Mouse (Mus musculus): ENCODE measurements around the gene C1qtnf6.
A peak's percentile ranks its signal among the peaks of the same experiment; 100 is the strongest.

The C1qtnf6 gene

DNA sequence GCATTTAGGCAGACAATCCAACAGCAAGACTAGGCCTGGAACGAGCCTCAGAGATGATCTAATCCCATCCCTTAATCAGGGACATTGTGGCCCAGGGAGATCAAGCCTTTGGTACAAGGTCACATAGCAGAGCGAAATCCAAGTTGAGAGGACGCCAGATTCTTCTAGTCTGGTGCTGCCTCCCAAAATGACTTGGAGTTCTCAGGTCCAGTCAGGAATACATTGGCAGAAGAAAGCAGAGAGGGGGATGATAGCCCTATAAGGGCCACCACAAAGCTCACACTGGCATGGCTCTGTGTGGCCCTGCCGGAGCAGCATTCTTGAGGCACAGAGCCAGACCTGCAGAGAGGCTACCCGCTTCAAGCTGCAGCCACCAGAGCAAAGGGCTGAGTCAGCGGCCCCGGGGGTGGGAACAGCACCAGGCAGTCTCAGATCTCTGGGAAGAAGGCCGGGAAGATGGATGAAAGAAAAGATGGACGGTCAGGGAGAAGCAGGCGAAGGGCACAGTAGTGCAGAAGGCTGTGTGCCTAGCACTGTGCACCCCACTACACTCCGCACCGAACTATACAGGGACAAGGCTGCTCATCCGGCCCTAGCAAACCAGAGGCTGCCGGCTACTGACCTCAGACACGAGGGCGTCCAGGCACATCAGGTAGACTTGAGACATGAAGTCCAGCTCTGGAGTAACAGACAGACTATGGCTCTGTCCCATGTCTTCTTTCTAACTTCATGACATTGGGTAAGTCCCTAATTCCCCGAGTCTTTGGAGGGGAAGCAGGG, at the start of gene C1qtnf6:
C1qtnf6 (minus strand) TSS at position 746 of the 780 bp plus-strand sequence.
- no peak for DNase-seq

DNA sequence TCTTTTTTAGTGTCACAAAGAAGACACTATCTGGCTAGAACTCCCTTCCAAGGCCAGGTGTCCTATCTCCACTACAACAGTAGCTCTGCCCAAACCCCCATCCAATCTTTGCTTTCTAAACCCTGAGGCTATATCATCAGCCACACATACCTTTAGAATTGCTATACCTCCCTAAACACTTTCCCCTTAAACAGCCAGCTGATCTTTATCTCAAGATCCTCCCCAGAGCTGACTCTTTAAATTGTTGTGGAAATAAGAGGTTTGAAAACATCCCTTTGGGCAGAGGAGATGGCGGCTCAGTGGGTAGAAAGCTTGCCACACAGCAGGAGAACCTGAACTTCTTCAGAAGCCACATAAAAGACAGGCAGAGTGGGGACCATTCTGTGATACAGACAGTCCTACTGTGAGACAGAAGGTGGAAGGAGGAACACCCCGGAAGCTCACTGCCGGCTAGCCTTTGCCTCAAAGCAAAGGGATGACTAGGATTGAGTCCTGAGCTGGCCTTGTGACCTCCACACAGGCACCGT, 45.1 kb upstream of the C1qtnf6 start:
- peak; percentile 40 for DNase-seq

DNA sequence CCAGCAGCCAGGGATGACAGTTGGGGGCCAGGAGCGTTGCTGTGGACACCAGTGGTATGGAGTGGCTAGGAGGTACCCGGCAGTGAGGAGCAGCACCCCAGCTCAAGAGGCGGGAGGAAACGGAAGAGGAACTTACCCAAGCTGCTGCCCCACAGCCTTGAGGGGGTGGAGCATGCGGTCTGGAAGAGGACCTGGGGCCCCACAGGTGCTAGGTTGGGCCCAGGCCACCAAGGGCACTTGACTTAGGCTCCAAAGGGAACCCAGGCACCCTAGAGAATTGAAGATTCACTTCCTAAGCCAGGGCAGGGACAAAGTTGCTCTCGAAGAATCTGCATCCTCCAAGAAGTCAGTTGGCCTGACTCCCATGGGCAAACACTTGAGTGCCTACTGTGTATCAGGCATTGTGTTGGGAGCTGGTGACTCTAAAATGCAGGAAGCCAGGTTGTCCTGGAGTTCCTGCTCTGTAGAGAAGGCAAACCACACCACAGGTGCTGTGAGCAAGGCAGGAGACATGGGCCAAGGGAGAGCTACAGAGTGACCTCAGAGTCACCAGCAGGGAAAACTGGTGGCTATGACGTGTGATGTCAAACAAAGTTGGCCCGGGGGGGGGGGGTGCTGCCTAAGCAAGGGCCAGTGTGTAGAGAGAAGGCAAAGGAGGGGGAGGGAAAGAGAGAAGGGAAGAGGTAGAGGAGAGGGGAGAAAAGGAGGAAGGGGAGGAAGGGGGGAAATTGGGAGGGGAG, 41.6 kb upstream of the C1qtnf6 start, which contains the start of gene Rac2:
Rac2 (minus strand) TSS at position 126 of the 740 bp plus-strand sequence.
- DNase-seq = peak; percentile 81

DNA sequence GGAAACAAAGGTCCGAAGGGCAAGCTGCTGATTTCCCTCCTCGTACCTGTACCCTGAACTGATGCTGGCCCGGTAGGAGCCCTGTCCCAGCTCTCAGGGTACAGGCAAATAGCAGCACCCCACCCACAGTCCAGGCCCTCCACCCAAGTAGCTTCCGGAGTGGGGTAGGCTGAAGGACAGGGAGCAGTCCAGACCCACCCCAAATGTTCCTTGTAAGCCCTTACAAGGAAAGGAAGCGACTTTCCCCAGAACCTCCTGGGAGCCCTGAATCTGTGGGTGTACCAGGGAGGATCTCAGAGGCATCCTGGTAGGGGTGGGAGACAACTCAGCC, 41.0 kb upstream of the C1qtnf6 start:
- no peak for DNase-seq

DNA sequence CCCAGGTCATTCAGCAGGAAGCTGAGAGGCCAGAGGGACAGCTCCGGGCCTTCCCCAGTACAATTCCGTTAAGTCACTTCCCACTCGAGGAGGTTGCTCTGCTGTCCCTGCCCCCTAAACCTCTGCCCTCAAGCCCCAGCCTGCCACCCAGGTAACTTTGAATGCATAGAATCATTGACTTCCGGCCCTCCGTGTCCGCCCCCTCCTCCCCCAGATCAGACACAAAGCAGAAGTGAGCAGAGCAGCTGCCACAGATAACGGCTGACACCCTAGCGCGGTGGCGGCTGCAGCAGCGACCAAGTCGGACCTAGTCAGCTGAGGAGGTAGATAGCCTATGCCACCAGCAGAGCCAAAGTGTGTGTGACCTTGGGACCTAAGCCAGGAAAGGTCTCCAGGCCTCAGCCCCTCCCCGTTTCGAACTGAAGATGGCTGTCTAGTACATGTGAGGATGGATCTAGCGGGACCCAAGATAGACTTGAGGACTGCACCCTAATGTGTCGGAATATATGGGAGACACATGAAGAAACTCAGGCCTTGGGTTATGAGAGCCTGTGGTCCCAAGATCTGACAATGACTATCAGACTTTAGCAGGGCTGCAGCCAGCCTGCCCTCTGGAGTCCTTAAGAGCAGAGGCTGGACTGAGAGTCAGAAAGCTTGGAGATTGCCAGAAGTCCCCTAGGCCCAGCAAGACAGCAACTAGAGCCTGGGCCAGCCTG, 40.5 kb upstream of the C1qtnf6 start:
- DNase-seq = peak; percentile 85

DNA sequence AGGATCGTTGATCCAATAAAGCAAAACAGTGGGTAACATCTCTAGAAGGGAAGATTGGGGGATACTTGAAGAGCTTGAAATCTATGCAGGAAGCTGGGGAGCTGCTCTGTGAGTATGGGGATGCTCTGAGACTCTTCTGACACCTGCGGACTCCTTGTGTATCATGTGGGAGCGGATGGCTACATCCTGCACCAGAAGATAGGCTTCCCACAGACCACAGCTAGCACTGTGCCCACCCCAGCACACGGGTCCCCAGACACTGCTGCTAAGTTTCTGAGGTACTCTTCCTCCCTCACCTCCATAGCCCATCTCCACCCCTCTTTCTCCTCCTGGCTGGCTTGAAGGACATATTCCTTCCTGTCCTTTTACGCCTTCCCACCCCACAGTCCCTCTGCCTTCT, 39.0 kb upstream of the C1qtnf6 start:
- DNase-seq = peak; percentile 64

DNA sequence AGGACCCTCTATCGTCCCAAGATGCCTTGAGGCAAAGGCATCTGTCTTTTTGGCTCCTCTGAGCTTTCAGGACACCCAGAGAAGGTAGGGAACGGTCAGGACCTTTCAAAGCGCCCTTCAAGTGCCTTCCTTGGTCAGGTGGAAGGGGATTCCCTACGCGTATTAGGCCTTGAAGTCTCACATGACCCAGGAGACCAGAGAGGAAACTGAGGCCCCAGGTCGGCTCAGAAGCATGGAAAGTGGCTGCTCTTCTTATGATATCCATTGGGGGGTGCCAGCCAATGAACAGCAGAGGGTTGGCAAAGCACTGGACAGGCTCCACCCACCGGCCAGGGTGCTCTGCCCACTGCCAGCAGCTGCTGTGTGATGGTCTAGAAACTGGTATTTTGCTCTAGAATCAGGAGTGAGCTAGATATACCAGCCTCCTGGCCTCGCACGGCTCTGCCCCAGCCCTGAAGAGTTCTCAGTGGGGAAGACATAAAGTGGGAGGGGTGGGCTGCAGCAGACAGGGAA, 36.4 kb upstream of the C1qtnf6 start:
- peak; percentile 39 for DNase-seq

DNA sequence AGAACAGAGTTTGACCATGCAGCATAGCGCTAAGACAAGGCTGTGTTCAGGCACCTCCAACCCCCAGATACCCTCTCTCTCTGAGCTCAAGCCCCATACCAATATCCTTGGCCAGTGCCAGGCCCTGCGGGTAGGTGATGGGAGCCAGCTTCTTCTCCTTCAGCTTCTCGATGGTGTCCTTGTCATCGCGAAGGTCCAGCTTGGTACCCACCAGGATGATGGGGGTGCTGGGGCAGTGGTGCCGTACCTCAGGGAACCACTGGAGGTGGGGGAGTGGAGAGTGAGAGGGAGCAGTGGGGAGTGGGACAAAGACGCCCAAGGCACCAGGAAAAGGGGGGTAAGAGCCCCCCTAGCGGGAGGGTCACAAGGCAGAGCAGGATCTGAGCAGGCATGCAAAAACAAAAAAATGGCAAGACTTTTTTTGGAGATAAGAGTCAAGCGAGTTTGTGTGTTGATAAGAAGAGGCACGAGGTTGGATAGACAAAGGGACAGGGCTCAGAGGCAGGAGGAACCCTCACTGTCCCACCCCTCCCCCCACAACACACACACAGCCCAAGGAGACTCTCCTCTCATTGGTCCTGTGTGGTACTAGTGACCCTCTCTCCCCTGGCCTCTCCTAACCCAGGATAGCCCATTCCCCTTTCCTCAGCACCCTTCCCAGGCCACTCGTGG, 33.7 kb upstream of the C1qtnf6 start:
- DNase-seq = peak; percentile 51

DNA sequence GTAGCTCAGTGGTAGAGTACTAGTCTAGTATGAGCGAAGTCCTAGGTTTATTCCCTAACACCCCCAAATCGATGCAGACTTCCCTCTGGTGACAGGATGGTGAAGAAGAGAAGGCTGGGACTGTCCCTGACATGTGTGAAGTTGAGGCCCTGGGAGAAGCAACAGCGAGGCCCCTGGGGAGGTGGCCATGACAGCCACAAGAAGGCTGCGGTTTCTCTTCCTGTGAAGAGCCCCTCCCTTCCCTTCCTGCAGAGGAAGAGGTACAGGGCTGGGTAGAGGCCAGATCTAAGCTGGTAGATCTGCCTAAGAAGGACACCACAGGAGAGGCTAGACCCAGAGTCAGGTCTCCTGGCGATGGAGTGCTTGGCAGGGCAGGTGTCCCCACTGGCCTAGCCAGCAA, 32.7 kb upstream of the C1qtnf6 start:
- peak; percentile 75 for DNase-seq

DNA sequence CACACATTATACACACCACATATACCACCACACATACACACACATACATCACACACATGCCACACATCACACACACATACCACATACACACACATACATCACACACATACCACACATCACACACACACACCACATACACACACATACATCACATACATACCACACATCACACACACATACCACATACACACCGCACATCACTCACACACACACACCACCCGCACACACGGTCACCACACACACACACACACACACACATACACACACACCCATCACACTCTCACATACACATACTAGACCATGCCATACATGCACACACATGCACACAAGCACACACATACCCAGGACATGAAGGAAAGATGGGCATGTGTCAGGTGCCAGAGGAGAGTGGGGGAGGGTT, 32.1 kb upstream of the C1qtnf6 start:
- DNase-seq = no peak

DNA sequence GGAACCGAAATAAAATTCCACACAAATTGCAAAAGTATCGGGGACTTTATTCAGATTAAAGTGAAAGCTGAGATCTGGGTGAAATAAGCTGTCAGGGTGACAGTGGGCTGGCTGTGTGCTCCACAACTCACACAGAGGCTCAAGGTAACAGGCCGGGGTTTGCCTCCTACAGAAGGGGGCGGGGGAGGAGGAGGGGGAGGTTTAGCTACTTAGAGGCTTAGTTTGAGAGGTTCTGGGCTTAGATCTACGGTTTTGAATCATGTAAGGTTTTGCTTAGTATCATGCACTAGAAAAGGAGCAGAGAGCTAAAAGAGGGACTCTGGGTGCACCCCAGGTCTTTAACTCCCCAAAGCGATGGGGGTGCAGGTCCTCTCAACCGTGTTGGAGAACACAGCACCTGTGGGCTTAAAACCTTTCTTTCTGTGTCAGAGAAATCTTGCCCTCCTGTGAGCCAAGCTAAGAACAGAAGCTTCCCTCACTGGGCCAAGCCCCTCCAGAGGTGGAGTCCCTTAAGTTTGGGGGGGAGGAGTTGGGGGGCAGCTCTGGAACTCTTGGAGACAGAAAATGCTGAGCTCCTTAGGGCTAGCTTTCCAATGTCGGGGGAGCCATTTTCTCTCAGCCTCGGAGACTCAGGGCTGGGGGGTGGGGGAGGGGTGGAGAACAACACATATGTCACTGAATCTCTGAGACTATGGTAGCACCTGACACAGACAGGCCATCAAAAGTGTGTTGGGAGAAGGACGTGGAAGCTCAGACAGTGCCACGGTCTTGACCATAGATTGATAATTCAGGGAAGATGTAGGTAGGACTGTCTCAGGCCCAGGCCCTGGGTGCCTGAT, 28.1 kb upstream of the C1qtnf6 start:
- DNase-seq = peak; percentile 53

DNA sequence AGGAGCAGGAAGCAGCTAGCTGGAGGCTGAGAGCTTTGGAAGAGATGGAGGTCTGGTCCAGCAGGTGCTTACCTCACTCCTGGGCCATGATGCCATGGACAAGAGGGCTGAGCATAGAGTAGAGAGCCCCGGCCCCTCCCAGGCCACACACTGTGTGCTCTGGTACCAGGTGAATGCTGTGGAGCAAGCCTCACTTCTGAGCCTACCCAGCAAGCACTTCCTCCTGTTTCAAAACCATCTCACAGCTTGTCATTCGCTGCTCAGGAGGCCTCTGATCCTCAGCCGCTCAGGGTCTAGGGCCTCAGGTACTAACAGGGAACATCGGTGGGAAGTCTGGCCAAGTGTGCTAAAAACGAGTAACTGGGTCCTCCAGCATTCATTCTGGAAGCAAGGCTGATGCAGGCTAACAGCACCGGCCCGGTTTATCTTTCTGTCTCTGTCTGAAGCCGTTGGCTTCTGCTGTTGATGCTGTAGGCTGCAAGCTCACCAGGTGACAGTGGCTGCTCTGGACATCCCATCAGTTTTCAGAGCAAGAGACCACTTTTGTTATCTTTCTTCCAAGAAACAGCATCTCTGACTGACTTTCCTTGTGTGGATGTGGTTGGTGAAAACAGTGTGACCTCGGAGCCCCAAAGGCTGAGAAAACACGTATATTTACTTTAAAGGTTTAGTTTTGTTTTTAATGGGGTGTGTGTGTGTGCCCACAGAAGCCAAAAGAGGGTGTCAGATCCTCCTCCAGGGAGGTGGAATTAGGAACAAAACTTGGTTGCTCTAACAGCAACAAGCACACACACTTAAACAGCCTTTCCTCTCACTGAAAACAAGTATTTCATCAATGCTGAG, 26.7 kb upstream of the C1qtnf6 start:
- DNase-seq = peak; percentile 48

DNA sequence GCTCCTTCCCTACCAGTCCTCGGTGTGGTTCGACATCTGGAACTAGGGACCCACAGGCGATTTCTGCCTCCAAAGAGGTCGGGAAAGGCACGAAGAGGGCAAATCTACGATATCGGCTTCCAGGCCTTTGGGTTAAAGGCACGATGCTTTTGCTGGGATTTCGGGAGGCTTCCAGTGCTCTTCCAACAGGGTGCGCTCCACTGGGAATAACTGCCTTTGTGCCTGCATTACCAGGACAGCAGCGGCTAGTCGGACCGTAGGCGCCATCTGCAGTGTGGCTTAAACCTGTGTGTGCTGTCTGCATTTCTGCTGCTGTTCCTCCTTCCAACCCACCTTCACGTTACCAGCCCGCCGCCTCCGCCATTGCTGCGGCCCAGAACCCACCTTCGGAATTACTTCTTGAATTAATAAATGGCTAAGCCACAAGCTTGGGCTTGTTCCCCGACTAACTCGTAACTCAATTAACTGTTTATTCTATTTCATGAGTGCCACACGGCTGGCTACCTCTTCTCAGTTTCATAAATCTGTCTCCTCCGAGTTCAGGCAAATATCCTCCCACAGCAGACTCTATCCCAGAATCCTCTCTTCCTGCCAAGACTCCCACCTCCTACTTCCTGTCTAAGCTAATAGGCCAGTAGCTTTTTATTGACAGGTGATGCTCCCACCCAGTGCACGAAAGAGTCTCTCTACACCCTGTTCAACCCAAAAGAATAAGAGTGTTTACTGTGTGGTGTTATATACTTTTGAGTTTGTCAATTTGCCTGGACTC, 23.5 kb upstream of the C1qtnf6 start:
- DNase-seq = peak; percentile 24

DNA sequence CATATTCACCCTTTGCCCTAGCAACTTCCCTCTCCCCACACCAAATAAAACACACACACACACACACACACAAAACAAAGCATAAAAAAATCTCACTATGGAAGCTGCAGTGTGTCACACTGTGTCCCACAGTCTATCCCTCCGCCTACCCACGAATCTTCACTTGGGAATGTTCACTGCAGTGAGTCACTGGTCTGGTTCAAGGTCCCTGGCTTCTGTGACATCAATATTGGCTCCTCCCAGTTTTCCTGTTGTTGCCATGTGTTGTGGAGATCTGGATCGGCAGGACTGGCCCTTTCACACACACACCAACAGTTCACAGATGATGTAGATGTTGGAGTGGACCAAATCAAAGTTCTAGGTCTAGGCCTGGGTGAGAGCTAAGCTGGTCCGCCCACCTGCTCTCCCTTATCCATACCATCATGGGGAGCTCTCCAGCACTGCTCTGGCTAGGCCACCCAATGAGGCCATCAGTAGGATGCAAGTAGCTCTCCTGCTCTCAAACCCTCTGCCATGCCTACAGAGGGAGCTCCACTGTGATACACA, 18.0 kb upstream of the C1qtnf6 start:
- DNase-seq = no peak

DNA sequence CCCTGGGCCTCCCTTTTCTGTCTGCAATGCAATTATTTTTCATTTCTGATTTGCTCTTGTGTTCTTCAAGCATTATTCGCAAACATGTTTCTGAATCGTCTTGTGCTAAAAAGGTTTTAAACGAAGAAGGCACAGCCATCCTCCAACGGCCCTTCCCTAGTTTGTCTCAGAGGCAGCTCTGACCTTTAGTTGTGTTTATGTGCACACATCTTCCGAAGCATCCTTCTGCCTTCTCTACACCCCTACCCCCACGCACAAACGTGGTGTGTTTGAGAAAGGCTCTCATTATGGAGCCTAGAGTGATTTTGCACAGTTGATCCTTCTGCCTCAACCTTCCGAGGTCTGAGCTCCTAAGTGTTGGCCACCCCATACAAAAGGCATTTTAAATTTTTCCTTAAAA, 17.5 kb upstream of the C1qtnf6 start:
- DNase-seq = no peak

DNA sequence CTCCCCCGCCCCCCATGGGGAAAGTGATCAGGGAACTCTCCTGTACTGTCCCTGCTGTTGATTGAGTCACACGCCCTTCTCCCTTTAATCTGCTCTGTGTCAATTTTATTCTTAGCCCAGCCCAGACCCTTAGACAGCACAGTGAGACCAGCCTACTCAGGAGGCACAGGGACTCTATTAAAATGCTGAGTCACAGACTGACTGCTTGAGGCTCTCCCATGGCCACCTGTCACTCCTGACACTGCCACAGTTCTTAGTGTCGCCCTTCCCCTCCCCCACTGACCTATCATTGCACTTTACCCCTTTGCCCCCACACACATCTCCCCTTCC, 17.1 kb upstream of the C1qtnf6 start:
- DNase-seq = peak; percentile 49

DNA sequence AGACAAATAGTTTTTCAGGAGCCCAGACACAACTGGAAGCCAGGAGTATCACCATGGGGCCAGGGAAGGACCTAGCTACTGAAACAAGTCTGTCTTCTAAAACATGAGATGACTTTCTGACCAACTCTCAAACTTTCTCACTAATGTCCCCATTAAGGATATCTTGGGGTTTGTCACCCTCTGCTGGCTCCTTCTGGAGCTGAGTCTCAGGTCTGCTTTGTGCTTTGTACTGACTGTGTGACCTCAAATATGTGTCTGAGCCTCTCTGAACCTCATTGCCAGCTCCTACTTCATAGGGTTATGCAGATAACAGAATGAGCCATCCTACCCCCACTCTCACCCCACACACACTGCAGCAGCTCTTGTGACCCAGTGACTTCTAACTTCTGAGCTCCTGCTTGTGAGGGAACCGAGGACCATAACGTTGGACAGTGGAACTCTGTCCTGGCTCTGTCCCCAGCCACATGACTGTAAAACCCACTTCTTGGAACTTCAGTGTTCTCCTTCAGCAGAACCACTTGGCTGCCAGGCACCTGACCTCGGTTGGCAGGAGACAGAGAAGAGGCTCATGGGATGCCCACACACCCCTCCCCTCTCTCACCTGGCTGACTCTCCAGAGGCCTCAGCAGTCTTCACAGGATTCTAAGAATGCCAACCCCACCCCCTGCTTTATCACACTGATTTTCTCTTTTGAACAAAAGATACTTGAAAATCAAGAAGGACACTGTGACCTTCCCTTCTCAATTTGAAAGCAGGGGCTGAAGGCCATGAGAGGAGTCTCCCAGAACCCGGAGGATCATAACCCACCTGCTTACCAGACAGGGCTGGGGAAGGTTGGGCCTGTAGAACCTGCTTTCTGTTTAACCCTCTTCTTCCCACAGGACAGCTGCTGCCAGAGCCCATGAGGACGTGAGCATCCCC, 16.5 kb upstream of the C1qtnf6 start:
- peak; percentile 71 for DNase-seq

DNA sequence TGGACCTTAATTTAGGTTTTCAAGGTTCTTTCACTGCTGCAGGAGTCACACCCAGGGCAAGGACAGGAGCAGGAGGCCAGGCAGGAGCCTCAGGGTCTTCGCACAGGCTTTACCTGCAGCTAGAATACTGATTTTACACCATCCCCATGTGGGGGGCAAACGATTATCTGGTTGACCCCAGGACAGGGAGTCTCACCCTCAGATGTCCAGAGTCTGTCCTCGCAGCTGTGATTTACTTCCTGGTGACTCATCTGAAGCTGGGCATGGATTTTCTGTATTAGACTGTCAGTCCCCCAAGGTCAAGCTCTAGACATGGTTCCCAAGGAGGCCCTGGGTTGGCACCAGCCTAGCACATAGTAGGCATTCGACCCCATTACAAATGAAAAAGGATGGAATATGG, 14.8 kb upstream of the C1qtnf6 start:
- no peak for DNase-seq

DNA sequence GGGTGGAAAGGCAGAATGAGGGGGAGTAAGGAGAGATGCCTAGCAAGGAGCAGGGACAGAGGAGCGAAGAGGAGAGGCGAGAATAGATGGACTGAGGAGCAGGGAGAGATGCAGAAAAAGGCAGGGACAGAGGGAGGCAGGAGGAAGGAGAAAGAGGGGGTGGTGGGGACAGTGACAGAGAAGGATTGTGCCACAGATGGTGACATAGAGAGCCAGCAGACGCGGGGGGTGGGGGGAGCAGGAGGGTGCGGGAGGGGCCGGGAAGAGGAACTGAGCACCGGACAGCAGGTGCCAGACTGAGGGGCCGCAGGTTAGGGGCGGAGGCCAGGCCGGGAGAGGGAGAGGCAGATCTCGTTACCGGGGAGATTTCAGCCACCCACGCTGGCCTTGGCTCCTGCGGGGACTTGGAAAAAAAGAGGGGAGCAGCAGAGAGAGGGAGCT, 13.4 kb upstream of the C1qtnf6 start, which contains the start of gene Sstr3:
Sstr3 (minus strand) TSS at position 125 of the 441 bp plus-strand sequence.
- DNase-seq = no peak

Data from thymus, postnatal 4 days (tissue).